Comparison of ENCODE assay signal across 23 mouse cellular contexts in genomic region chr6:61898238-61898637, GRCm38 (mm10).
"Had no signal": no experiment of that assay in that cellular context is flagged by ENCODE, and none has a peak within 500 bp of the region (broad histone marks: within the 10 kb centered on the region; RNA-seq: fewer than 3 reads in every experiment).

No protein-coding gene starts in this region.

- DNase-seq: kidney, adult 11 months; kidney, adult 8-10 months; kidney, postnatal 10 days; kidney, postnatal 36 days; layer of hippocampus, postnatal 36 days; left cerebral cortex, postnatal 4 days; liver, postnatal 0 days; lung, embryonic 14.5 days; retina, postnatal 1 day; right cerebral cortex, postnatal 25 days; spleen, adult 18-20 months; thymus, postnatal 25 days had no signal

- H3K4me1 ChIP-seq: kidney, embryonic 15.5 days; limb, embryonic 12.5 days; limb, embryonic 15.5 days; neural tube, embryonic 13.5 days; stomach, embryonic 15.5 days had no signal

- H3K9ac ChIP-seq: kidney, embryonic 15.5 days; limb, embryonic 12.5 days; limb, embryonic 15.5 days; liver, embryonic 14.5 days; liver, postnatal 0 days; lung, embryonic 14.5 days; neural tube, embryonic 13.5 days; stomach, embryonic 15.5 days had no signal

- H3K4me3 ChIP-seq: kidney, embryonic 15.5 days; left cerebral cortex, adult 2 months; limb, embryonic 12.5 days; limb, embryonic 15.5 days; myocyte; neural tube, embryonic 13.5 days; stomach, embryonic 15.5 days had no signal

- ATAC-seq: liver, postnatal 0 days; lung, postnatal 0 days had no signal

- H3K27me3 ChIP-seq: kidney, embryonic 15.5 days; limb, embryonic 12.5 days; limb, embryonic 15.5 days; neural tube, embryonic 13.5 days; stomach, embryonic 15.5 days had no signal

- H3K27ac ChIP-seq: kidney, embryonic 15.5 days; left cerebral cortex, adult 2 months; limb, embryonic 12.5 days; limb, embryonic 15.5 days; liver, embryonic 14.5 days; macrophage; neural tube, embryonic 13.5 days; stomach, embryonic 15.5 days had no signal

- H3K4me2 ChIP-seq: kidney, embryonic 15.5 days; limb, embryonic 12.5 days; limb, embryonic 15.5 days; liver, embryonic 11.5 days; lung, embryonic 14.5 days; neural tube, embryonic 13.5 days; stomach, embryonic 15.5 days had no signal

- H3K36me3 ChIP-seq: kidney, embryonic 15.5 days; limb, embryonic 12.5 days; limb, embryonic 15.5 days; neural tube, embryonic 13.5 days; stomach, embryonic 15.5 days had no signal

- H3K9me3 ChIP-seq: kidney, embryonic 15.5 days; limb, embryonic 12.5 days; limb, embryonic 15.5 days; neural tube, embryonic 13.5 days; stomach, embryonic 15.5 days had no signal
